ENCODE assay signal across 1 mouse cellular context in the genomic region with DNA sequence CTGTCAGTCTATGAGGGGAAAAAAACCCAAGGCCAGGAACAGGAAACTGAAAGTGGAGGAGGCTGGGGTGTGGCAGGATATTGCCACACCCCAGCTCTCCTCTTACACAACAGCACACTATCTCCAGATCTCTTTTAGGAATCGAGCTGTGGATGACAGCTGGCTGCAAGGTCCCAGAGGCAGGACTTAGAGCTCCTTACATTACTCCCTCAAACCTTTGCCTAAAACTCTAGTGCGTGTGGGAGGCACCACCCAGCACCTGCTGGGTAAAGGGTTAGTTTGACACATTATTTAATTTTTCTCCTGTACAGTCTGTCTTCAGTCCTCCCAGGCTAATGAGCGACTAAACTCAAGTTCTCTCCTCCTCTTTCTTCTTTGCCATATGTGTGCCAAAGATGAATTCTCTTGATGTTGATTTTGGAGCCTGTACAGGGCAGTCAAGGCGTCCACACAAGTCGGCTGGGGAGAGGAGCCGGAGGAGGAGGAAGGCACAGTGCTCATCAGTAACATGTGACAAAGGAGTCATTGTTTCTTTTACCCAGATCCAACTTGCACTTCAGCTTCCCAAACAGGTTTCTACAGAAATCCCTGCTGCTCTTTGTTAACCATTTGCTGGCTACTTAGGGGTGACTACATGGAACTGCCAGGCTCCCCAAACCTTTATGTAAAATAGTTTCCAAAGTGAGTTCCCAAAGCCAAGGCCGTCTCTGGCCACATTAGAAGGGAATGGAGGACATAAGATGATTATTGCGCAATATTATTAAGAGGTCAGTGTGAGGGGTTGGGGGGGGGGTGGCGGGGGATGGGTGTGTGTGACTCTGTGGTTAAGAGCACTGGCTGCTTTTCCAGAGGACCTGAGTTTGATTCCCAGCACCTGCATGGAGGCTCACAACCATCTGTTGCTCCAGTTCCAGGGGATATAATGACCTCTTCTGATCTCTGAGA.
TF ChIP-seq lines count a peak whose summit lies in the region.

No protein-coding gene starts in this region.

TF ChIP-seq in MEL, 35 proteins besides CTCF, POLR2A, EP300 and RAD21:
- peak; percentile 33; the same call in 1 of the 2 replicates for TF ChIP-seq NELFE (IDR thresholded peaks at IDR 0.05; ENCODE audit: low read depth, low read length)
- TF ChIP-seq NRF1 (IDR thresholded peaks at IDR 0.05; ENCODE audit: insufficient read depth, low read depth, low read length, poor library complexity, severe bottlenecking), result no peak
- TF ChIP-seq POLR2AphosphoS5 (IDR thresholded peaks at IDR 0.05; ENCODE audit: borderline replicate concordance, low read depth, low read length), result no peak
- TF ChIP-seq MAX (IDR thresholded peaks at IDR 0.05; ENCODE audit: low read length), result peak; percentile 52; the same call in 1 of the 2 replicates
- no peak for TF ChIP-seq E2F4 (IDR thresholded peaks at IDR 0.05; ENCODE audit: borderline replicate concordance, low read depth, low read length)
- TF ChIP-seq GABPA (IDR thresholded peaks at IDR 0.05; ENCODE audit: low read depth, low read length), result no peak
- TF ChIP-seq MYB (IDR thresholded peaks at IDR 0.05; ENCODE audit: low read depth, low read length), result no peak
- TF ChIP-seq MXI1 (IDR thresholded peaks at IDR 0.05; ENCODE audit: low read depth, low read length), result peak; percentile 90
- no peak for TF ChIP-seq MAFK (IDR thresholded peaks at IDR 0.05; ENCODE audit: borderline replicate concordance, low read depth, low read length)
- TF ChIP-seq MYC (IDR thresholded peaks at IDR 0.05; ENCODE audit: low read depth, low read length), result peak; percentile 76; the same call in 1 of the 2 replicates
- TF ChIP-seq POLR2AphosphoS2 (IDR thresholded peaks at IDR 0.05; ENCODE audit: low read length), result no peak
- no peak for TF ChIP-seq CHD2 (IDR thresholded peaks at IDR 0.05; ENCODE audit: low read length)
- TF ChIP-seq ZMIZ1 (IDR thresholded peaks at IDR 0.05; ENCODE audit: low read depth, low read length), result no peak
- TF ChIP-seq SMC3 (IDR thresholded peaks at IDR 0.05; ENCODE audit: low read depth, low read length), result no peak
- 0 out of 2 replicates have a peak, but pooled peaks have one; percentile 39 for TF ChIP-seq ELF1 (IDR thresholded peaks at IDR 0.05; ENCODE audit: low read depth, low read length)
- TF ChIP-seq TAL1 (IDR thresholded peaks at IDR 0.05; ENCODE audit: low read length), result no peak
- 0 out of 2 replicates have a peak, but pooled peaks have one; percentile 62 for TF ChIP-seq JUND (IDR thresholded peaks at IDR 0.05; ENCODE audit: low read depth, low read length)
- TF ChIP-seq USF1 (IDR thresholded peaks at IDR 0.05; ENCODE audit: low read depth, low read length), result no peak
- TF ChIP-seq USF2 (IDR thresholded peaks at IDR 0.05; ENCODE audit: borderline replicate concordance in 1 of 2, insufficient read depth in 1 of 2, low read depth in 1 of 2, low read length in 2 of 2), result no peak
- TF ChIP-seq CHD1 (IDR thresholded peaks at IDR 0.05; ENCODE audit: low read depth, low read length), result no peak
- peak; percentile 78 for TF ChIP-seq ZNF384 (IDR thresholded peaks at IDR 0.05; ENCODE audit: low read depth, low read length)
- peak; percentile 39; the same call in 1 of the 2 replicates for TF ChIP-seq RCOR1 (IDR thresholded peaks at IDR 0.05; ENCODE audit: low read depth, low read length)
- no peak for TF ChIP-seq MEF2A (IDR thresholded peaks at IDR 0.05; ENCODE audit: extremely low read depth, insufficient replicate concordance, low read depth, low read length, poor library complexity, severe bottlenecking)
- no peak for TF ChIP-seq UBTF (IDR thresholded peaks at IDR 0.05; ENCODE audit: borderline replicate concordance, insufficient read depth, low read depth, low read length)
- 0 out of 2 replicates have a peak, but pooled peaks have one; percentile 1 for TF ChIP-seq BHLHE40 (IDR thresholded peaks at IDR 0.05; ENCODE audit: borderline replicate concordance, low read depth, low read length)
- peak; percentile 88 for TF ChIP-seq GATA1 (IDR thresholded peaks at IDR 0.05; ENCODE audit: low read depth, low read length)
- peak; percentile 54 for TF ChIP-seq TCF12 (IDR thresholded peaks at IDR 0.05; ENCODE audit: low read depth, low read length)
- TF ChIP-seq HCFC1 (IDR thresholded peaks at IDR 0.05; ENCODE audit: low read depth, low read length), result peak; percentile 43; the same call in 1 of the 2 replicates
- peak; percentile 73; the same call in 1 of the 2 replicates for TF ChIP-seq TBP (IDR thresholded peaks at IDR 0.05; ENCODE audit: low read depth, low read length)
- TF ChIP-seq ZKSCAN1 (IDR thresholded peaks at IDR 0.05; ENCODE audit: low read depth, low read length), result no peak
- TF ChIP-seq ETS1 (IDR thresholded peaks at IDR 0.05; ENCODE audit: low read depth, low read length), result peak; percentile 97
- no peak for TF ChIP-seq ZC3H11A (IDR thresholded peaks at IDR 0.05; ENCODE audit: low read depth, low read length)
- peak; percentile 96 for TF ChIP-seq SIN3A (IDR thresholded peaks at IDR 0.05; ENCODE audit: low read length)
- no peak for TF ChIP-seq KAT2A (conservative IDR thresholded peaks at IDR 0.05; ENCODE audit: low read depth, low read length)
- peak; percentile 19; the same call in 1 of the 2 replicates for TF ChIP-seq MAZ (IDR thresholded peaks at IDR 0.05; ENCODE audit: low read depth, low read length)
